Mouse (Mus musculus): ENCODE data around the gene Cdk8. TPM values are rescaled to one million over a fixed set of nuclear protein-coding genes. Genes with fewer than 3 reads are reported as not detected.

The Cdk8 gene
- total and polyA plus RNA-seq, 3 experiments: 139 to 745 (median 154) TPM

GRCm38 (mm10) chr5:146332541-146332940 lies 101.5 kb downstream of the Cdk8 start:
- H3K27ac ChIP-seq (ENCODE audit: control insufficient read depth, low read depth, low read length): no peak overlapping the region
- peaks cover 0 to 2% of the 10 kb centered on the region in 2 experiments; a peak in 1 of 4 replicates for H3K36me3 ChIP-seq (ENCODE audit: control insufficient read depth in 1 of 2, insufficient read depth in 2 of 2, low read length in 2 of 2)
- TF ChIP-seq MAX (IDR thresholded peaks at IDR 0.05; ENCODE audit: low read length) (no peak), ZMIZ1 (IDR thresholded peaks at IDR 0.05; ENCODE audit: low read depth, low read length) (no peak), KAT2A (conservative IDR thresholded peaks at IDR 0.05; ENCODE audit: low read depth, low read length) (no peak), MYC (IDR thresholded peaks at IDR 0.05; ENCODE audit: low read depth, low read length) (no peak), JUND (IDR thresholded peaks at IDR 0.05; ENCODE audit: low read depth, low read length) (no peak), USF1 (IDR thresholded peaks at IDR 0.05; ENCODE audit: low read depth, low read length) (no peak)
- no peaks in the 10 kb centered on the region for H3K27me3 ChIP-seq (ENCODE audit: control insufficient read depth in 1 of 2, insufficient read depth in 2 of 2, low read length in 2 of 2)
- no peaks in the 10 kb centered on the region for H3K9me3 ChIP-seq (replicated peaks; ENCODE audit: insufficient read depth, low read length)
- H3K4me1 ChIP-seq (ENCODE audit: control insufficient read depth in 1 of 2, insufficient read depth in 2 of 2, low read length in 2 of 2): peaks cover 3 to 4% of the 10 kb centered on the region in 2 experiments; a peak in 2 of 4 replicates
- DNase-seq (ENCODE audit: low read depth, low spot score): no peak
- H3K79me2 ChIP-seq (ENCODE audit: control insufficient read depth, insufficient read depth, low read length, poor library complexity): no peaks in the 10 kb centered on the region
- H3K4me3 ChIP-seq (ENCODE audit: control insufficient read depth in 1 of 2, insufficient read depth in 1 of 2, low read depth in 2 of 2, low read length in 2 of 2): no peak overlapping the region
- H3K9ac ChIP-seq (ENCODE audit: control insufficient read depth, low read depth, low read length, poor library complexity, severe bottlenecking): no peak overlapping the region

- no peak overlapping the region for H3K27ac ChIP-seq (ENCODE audit: control insufficient read depth, low read depth, low read length)
- H3K9me3 ChIP-seq (replicated peaks; ENCODE audit: insufficient read depth, low read length): no peaks in the 10 kb centered on the region
- H3K27me3 ChIP-seq (ENCODE audit: control insufficient read depth in 1 of 2, insufficient read depth in 2 of 2, low read length in 2 of 2): no peaks in the 10 kb centered on the region
- no peak overlapping the region for H3K9ac ChIP-seq (ENCODE audit: control insufficient read depth, low read depth, low read length, poor library complexity, severe bottlenecking)
- TF ChIP-seq CTCF (IDR thresholded peaks at IDR 0.05 in 2 of 3, conservative IDR thresholded peaks at IDR 0.05 in 1 of 3; ENCODE audit: control insufficient read depth in 1 of 3, insufficient read depth in 1 of 3, low read depth in 2 of 3, low read length in 3 of 3, poor library complexity in 1 of 3, severe bottlenecking in 1 of 3) (no peak), NRF1 (IDR thresholded peaks at IDR 0.05; ENCODE audit: insufficient read depth, low read depth, low read length, poor library complexity, severe bottlenecking) (no peak), MAFK (IDR thresholded peaks at IDR 0.05; ENCODE audit: borderline replicate concordance, low read depth, low read length) (no peak), TCF12 (IDR thresholded peaks at IDR 0.05; ENCODE audit: low read depth, low read length) (no peak), ZNF384 (IDR thresholded peaks at IDR 0.05; ENCODE audit: low read depth, low read length) (no peak), USF2 (IDR thresholded peaks at IDR 0.05; ENCODE audit: borderline replicate concordance in 1 of 2, insufficient read depth in 1 of 2, low read depth in 1 of 2, low read length in 2 of 2) (no peak), GATA1 (IDR thresholded peaks at IDR 0.05; ENCODE audit: low read depth, low read length) (no peak), MYB (IDR thresholded peaks at IDR 0.05; ENCODE audit: low read depth, low read length) (no peak), RAD21 (IDR thresholded peaks at IDR 0.05; ENCODE audit: low read depth, low read length) (no peak)
- no peak overlapping the region for H3K4me3 ChIP-seq (ENCODE audit: control insufficient read depth in 1 of 2, insufficient read depth in 1 of 2, low read depth in 2 of 2, low read length in 2 of 2)
- no peak for DNase-seq (ENCODE audit: low read depth, low spot score)
- H3K36me3 ChIP-seq (ENCODE audit: control insufficient read depth in 1 of 2, insufficient read depth in 2 of 2, low read length in 2 of 2): peaks cover 0 to 2% of the 10 kb centered on the region in 2 experiments; a peak in 1 of 4 replicates
- H3K4me1 ChIP-seq (ENCODE audit: control insufficient read depth in 1 of 2, insufficient read depth in 2 of 2, low read length in 2 of 2): peaks cover 3 to 4% of the 10 kb centered on the region in 2 experiments; a peak in 2 of 4 replicates
- no peaks in the 10 kb centered on the region for H3K79me2 ChIP-seq (ENCODE audit: control insufficient read depth, insufficient read depth, low read length, poor library complexity)
Observed at GRCm38 (mm10) chr5:146334410-146334809, 103.4 kb downstream of the Cdk8 start.

GRCm38 (mm10) chr5:146338064-146338463 lies 107.0 kb downstream of the Cdk8 start:
- Histone ChIP-seq H3K27me3 (ENCODE audit: control insufficient read depth in 1 of 2, insufficient read depth in 2 of 2, low read length in 2 of 2) (no peaks in the 10 kb centered on the region), H3K4me1 (ENCODE audit: control insufficient read depth in 1 of 2, insufficient read depth in 2 of 2, low read length in 2 of 2) (no peaks in the 10 kb centered on the region), H3K27ac (ENCODE audit: control insufficient read depth, low read depth, low read length) (no peak overlapping the region), H3K9ac (ENCODE audit: control insufficient read depth, low read depth, low read length, poor library complexity, severe bottlenecking) (no peak overlapping the region), H3K36me3 (ENCODE audit: control insufficient read depth in 1 of 2, insufficient read depth in 2 of 2, low read length in 2 of 2) (no peaks in the 10 kb centered on the region), H3K9me3 (replicated peaks; ENCODE audit: insufficient read depth, low read length) (no peaks in the 10 kb centered on the region), H3K4me3 (ENCODE audit: control insufficient read depth in 1 of 2, insufficient read depth in 1 of 2, low read depth in 2 of 2, low read length in 2 of 2) (no peak overlapping the region), H3K79me2 (ENCODE audit: control insufficient read depth, insufficient read depth, low read length, poor library complexity) (no peaks in the 10 kb centered on the region)
- no peak for DNase-seq (ENCODE audit: low read depth, low spot score)
- no peak for TF ChIP-seq TCF12 (IDR thresholded peaks at IDR 0.05; ENCODE audit: low read depth, low read length)
- TF ChIP-seq NRF1 (IDR thresholded peaks at IDR 0.05; ENCODE audit: insufficient read depth, low read depth, low read length, poor library complexity, severe bottlenecking): no peak
- no peak for TF ChIP-seq POLR2AphosphoS2 (IDR thresholded peaks at IDR 0.05; ENCODE audit: low read length)
- TF ChIP-seq CHD1 (IDR thresholded peaks at IDR 0.05; ENCODE audit: low read depth, low read length): no peak
- TF ChIP-seq ZMIZ1 (IDR thresholded peaks at IDR 0.05; ENCODE audit: low read depth, low read length): no peak

Measured in MEL (cell line).